ENCODE assay signal across 8 mouse cellular contexts in genomic region chr13:41000140-41000925, GRCm38 (mm10). TPM values are rescaled to one million over a fixed set of nuclear protein-coding genes. Genes with fewer than 3 reads are reported as not detected.
DNase-seq lines count a peak whose midpoint lies in the region; ATAC-seq and TF ChIP-seq lines count a peak whose summit lies in the region.

No protein-coding gene starts in this region.

- WGBS in kidney, adult 2 months: under 1% methylated on average over 25 of the region's 25 CpGs
- under 1% methylated on average over 25 of the region's 25 CpGs for WGBS in hindbrain, embryonic 15.5 days
- under 1% methylated on average over 25 of the region's 25 CpGs for WGBS in limb, embryonic 15.5 days
- WGBS in midbrain, embryonic 14.5 days: under 1% methylated on average over 25 of the region's 25 CpGs

- H3K36me3 ChIP-seq in kidney, adult 2 months (ENCODE audit: control insufficient read depth, insufficient read depth, low read length): no peaks in the 10 kb centered on the region
- peaks cover 8% of the 10 kb centered on the region for H3K36me3 ChIP-seq in hindbrain, embryonic 15.5 days
- peaks cover 11% of the 10 kb centered on the region for H3K36me3 ChIP-seq in limb, embryonic 15.5 days
- H3K36me3 ChIP-seq in midbrain, embryonic 14.5 days (ENCODE audit: control insufficient read depth, insufficient read depth, low read length): peaks cover 8% of the 10 kb centered on the region

- peak overlapping the region; percentile 67 for H3K9ac ChIP-seq in hindbrain, embryonic 15.5 days
- H3K9ac ChIP-seq in limb, embryonic 15.5 days: peak overlapping the region; percentile 89
- peak overlapping the region; percentile 80 for H3K9ac ChIP-seq in midbrain, embryonic 14.5 days (replicated peaks; ENCODE audit: low read length)

- peak; percentile 50 for DNase-seq in kidney, adult 2 months
- no peak for DNase-seq in kidney, adult 18-20 months
- DNase-seq in cerebellum, adult 11-12 months: peak; percentile 53
- peak; percentile 53 for DNase-seq in midbrain, embryonic 14.5 days
- DNase-seq in testis, postnatal 10 days (ENCODE audit: low spot score): peak; percentile 73

- peak overlapping the region; percentile 94 for H3K4me3 ChIP-seq in kidney, adult 2 months (ENCODE audit: insufficient read depth, low read depth, low read length)
- H3K4me3 ChIP-seq in hindbrain, embryonic 15.5 days: peak overlapping the region; percentile 98
- H3K4me3 ChIP-seq in limb, embryonic 15.5 days: peak overlapping the region; percentile 97
- H3K4me3 ChIP-seq in midbrain, embryonic 14.5 days (replicated peaks; ENCODE audit: low read depth, low read length): peak overlapping the region; percentile 90

- H3K4me2 ChIP-seq in hindbrain, embryonic 15.5 days: peak overlapping the region; percentile 92
- peak overlapping the region; percentile 87 for H3K4me2 ChIP-seq in limb, embryonic 15.5 days
- peak overlapping the region; percentile 74 for H3K4me2 ChIP-seq in midbrain, embryonic 14.5 days (ENCODE audit: low read length)

- peak; percentile 45 for ATAC-seq in frontal cortex, adult (ENCODE audit: low TSS enrichment)
- peak; percentile 65 for ATAC-seq in hindbrain, embryonic 15.5 days (ENCODE audit: low FRiP score, low read depth)
- ATAC-seq in limb, embryonic 15.5 days (ENCODE audit: insufficient number of reproducible peaks, low FRiP score, low TSS enrichment, low read depth): no peak
- ATAC-seq in midbrain, embryonic 14.5 days (ENCODE audit: low FRiP score, low TSS enrichment): peak; percentile 51

- H3K27me3 ChIP-seq in kidney, adult 2 months (replicated peaks; ENCODE audit: control insufficient read depth, insufficient read depth, low read length): no peaks in the 10 kb centered on the region
- H3K27me3 ChIP-seq in hindbrain, embryonic 15.5 days: no peaks in the 10 kb centered on the region
- no peaks in the 10 kb centered on the region for H3K27me3 ChIP-seq in limb, embryonic 15.5 days
- no peaks in the 10 kb centered on the region for H3K27me3 ChIP-seq in midbrain, embryonic 14.5 days (ENCODE audit: control insufficient read depth, insufficient read depth, low read length)

- no peak for TF ChIP-seq POLR2A in kidney, adult 2 months (IDR thresholded peaks at IDR 0.05; ENCODE audit: low read depth, low read length)

- no peaks in the 10 kb centered on the region for H3K9me3 ChIP-seq in hindbrain, embryonic 15.5 days
- no peaks in the 10 kb centered on the region for H3K9me3 ChIP-seq in limb, embryonic 15.5 days
- no peaks in the 10 kb centered on the region for H3K9me3 ChIP-seq in midbrain, embryonic 14.5 days (ENCODE audit: control insufficient read depth, low read length)

- H3K4me1 ChIP-seq in kidney, adult 2 months (ENCODE audit: control insufficient read depth, insufficient read depth, low read length): peaks cover 4% of the 10 kb centered on the region; the same call in 1 of the 2 replicates
- H3K4me1 ChIP-seq in hindbrain, embryonic 15.5 days (replicated peaks): peaks cover 16% of the 10 kb centered on the region
- H3K4me1 ChIP-seq in limb, embryonic 15.5 days: peaks cover 16% of the 10 kb centered on the region; the same call in 1 of the 2 replicates
- peaks cover 12% of the 10 kb centered on the region; the same call in 1 of the 2 replicates for H3K4me1 ChIP-seq in midbrain, embryonic 14.5 days (ENCODE audit: control insufficient read depth, insufficient read depth, low read length)

- TF ChIP-seq CTCF in kidney, adult 2 months (conservative IDR thresholded peaks at IDR 0.05; ENCODE audit: insufficient read depth, insufficient read length, low read depth, low read length): peak; percentile 33; the same call in 1 of the 2 replicates

- H3K27ac ChIP-seq in kidney, adult 2 months (ENCODE audit: insufficient read depth, low read depth, low read length): peak overlapping the region; percentile 100
- H3K27ac ChIP-seq in hindbrain, embryonic 15.5 days (replicated peaks): peak overlapping the region; percentile 99
- peak overlapping the region; percentile 100 for H3K27ac ChIP-seq in limb, embryonic 15.5 days
- H3K27ac ChIP-seq in midbrain, embryonic 14.5 days (replicated peaks; ENCODE audit: low read depth, low read length): peak overlapping the region; percentile 95

RNA-seq across cellular contexts. Expression of gene Pak1ip1, which starts 0.5 kb away (rescaled TPM):
- 32.0 and 33.9 TPM in 2 replicates for polyA plus RNA-seq in kidney, adult 2 months (2012; rRNA removed)
- polyA plus RNA-seq in hindbrain, embryonic 15.5 days (2015; fragmentation: Nextera tagmentation; extraction: Ambion mirVana): 50.8 and 56.9 TPM in 2 replicates
- 55.5 and 55.8 TPM in 2 replicates for polyA plus RNA-seq in limb, embryonic 15.5 days (2015; fragmentation: Nextera tagmentation; extraction: Ambion mirVana)
- polyA plus RNA-seq in midbrain, embryonic 14.5 days (2014; fragmentation: Nextera tagmentation; extraction: Ambion mirVana): 62.9 and 66.0 TPM in 2 replicates

RNA-seq across cellular contexts. Expression of gene Tmem14c, which starts 15.8 kb away (rescaled TPM):
- polyA plus RNA-seq in kidney, adult 2 months (2012; rRNA removed): 132 and 175 TPM in 2 replicates
- polyA plus RNA-seq in hindbrain, embryonic 15.5 days (2015; fragmentation: Nextera tagmentation; extraction: Ambion mirVana): 126 and 129 TPM in 2 replicates
- 189 and 196 TPM in 2 replicates for polyA plus RNA-seq in limb, embryonic 15.5 days (2015; fragmentation: Nextera tagmentation; extraction: Ambion mirVana)
- polyA plus RNA-seq in midbrain, embryonic 14.5 days (2014; fragmentation: Nextera tagmentation; extraction: Ambion mirVana): 127 and 130 TPM in 2 replicates
